ENCODE assay signal across 22 mouse cellular contexts in the genomic region with DNA sequence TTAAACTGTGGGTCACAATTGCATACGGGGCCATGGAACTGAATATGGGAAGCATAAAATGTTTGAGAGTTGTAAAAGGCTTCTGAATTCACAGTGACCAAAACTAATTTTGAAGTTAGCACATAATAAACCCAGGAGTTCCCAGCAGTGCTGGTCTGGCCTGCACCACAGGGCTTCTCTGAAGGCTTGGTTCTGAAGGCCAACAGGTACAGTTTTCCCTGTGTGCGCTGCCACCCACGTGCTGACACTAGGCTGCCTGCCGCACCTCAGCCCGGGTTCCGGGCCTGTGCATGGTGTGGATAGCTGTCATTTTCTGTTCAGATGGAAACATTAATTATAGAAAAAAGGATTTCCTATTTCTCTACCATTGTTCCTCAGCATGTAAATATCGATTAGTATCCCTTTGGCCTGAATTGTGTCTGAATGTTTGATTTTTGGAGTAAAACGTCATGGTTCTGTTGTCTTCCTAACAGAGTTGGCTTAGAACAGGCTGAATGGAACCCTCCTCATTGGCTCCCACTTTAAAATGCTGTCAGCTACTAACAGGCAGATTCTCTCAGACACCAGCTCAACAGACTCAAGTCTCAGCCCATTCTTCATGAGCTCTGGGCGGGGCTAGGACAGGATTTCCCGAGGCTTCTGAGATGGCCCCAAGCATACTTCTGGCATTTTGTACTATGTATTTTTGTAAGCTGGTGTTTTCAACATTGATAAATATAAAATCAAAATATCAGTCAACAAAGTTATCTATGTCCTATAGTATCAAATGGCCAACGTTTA.
DNase-seq lines count a peak whose midpoint lies in the region; ATAC-seq lines count a peak whose summit lies in the region.
"Had no signal": no experiment of that assay in that cellular context is flagged by ENCODE, and none has a peak within 500 bp of the region (broad histone marks: within the 10 kb centered on the region; RNA-seq: fewer than 3 reads in every experiment).

No protein-coding gene starts in this region.

- no peak overlapping the region for H3K9ac ChIP-seq in lung, embryonic 16.5 days (ENCODE audit: low read length)
- H3K9ac ChIP-seq: forebrain, embryonic 13.5 days; liver, embryonic 13.5 days; neural tube, embryonic 13.5 days had no signal

- H3K27ac ChIP-seq in lung, embryonic 16.5 days (ENCODE audit: low read length): no peak overlapping the region
- H3K27ac ChIP-seq: forebrain, embryonic 13.5 days; gastrocnemius, adult 2 months; liver, embryonic 13.5 days; macrophage; midbrain, embryonic 10.5 days; neural tube, embryonic 13.5 days had no signal

- ATAC-seq in lung, embryonic 16.5 days (ENCODE audit: low read depth): peak; percentile 89
- ATAC-seq: forebrain, embryonic 13.5 days; intestine, postnatal 0 days; midbrain, embryonic 16.5 days had no signal

- no peak overlapping the region for H3K4me2 ChIP-seq in lung, embryonic 16.5 days (ENCODE audit: low read depth, low read length)
- H3K4me2 ChIP-seq: forebrain, embryonic 13.5 days; heart, embryonic 11.5 days; liver, embryonic 13.5 days; neural tube, embryonic 13.5 days had no signal

- H3K4me1 ChIP-seq in lung, embryonic 16.5 days (replicated peaks; ENCODE audit: control insufficient read depth, insufficient read depth, low read length): peaks cover 4% of the 10 kb centered on the region; the same call in 1 of the 2 replicates
- H3K4me1 ChIP-seq: forebrain, embryonic 13.5 days; liver, embryonic 13.5 days; midbrain, embryonic 10.5 days; neural tube, embryonic 13.5 days had no signal

- WGBS in lung, embryonic 16.5 days: 62% methylated on average over 11 of the region's 11 CpGs

- H3K36me3 ChIP-seq in lung, embryonic 16.5 days (ENCODE audit: control insufficient read depth, insufficient read depth, low read length): no peaks in the 10 kb centered on the region
- H3K36me3 ChIP-seq: liver, embryonic 13.5 days; midbrain, embryonic 10.5 days; neural tube, embryonic 13.5 days had no signal

- no peaks in the 10 kb centered on the region for H3K27me3 ChIP-seq in lung, embryonic 16.5 days (ENCODE audit: control insufficient read depth, insufficient read depth, low read depth, low read length)
- H3K27me3 ChIP-seq: forebrain, embryonic 13.5 days; liver, embryonic 13.5 days; neural tube, embryonic 13.5 days had no signal

- peak; percentile 11 for DNase-seq in kidney, adult 18-20 months
- DNase-seq in kidney, adult 8-10 months: no peak
- DNase-seq in testis, postnatal 10 days (ENCODE audit: low spot score): peak; percentile 39
- no peak for DNase-seq in testis, postnatal 14 days (ENCODE audit: low spot score)
- peak; percentile 34 to 56 for DNase-seq in lung, postnatal 4 days
- DNase-seq in adrenal gland, adult 18-20 months (ENCODE audit: low spot score in 2 of 2): no peak
- DNase-seq in thymus, postnatal 36 days: no peak
- DNase-seq: adrenal gland, adult 2 months; cerebellum, adult 18-20 months; cerebellum, postnatal 14 days; gastrocnemius, adult 2 months; liver, embryonic 13.5 days; thymus, adult 2 months had no signal

- no peak overlapping the region for H3K4me3 ChIP-seq in lung, embryonic 16.5 days (ENCODE audit: low read length)
- H3K4me3 ChIP-seq: forebrain, embryonic 13.5 days; gastrocnemius, adult 2 months; liver, embryonic 13.5 days; midbrain, embryonic 10.5 days; myocyte; neural tube, embryonic 13.5 days had no signal

- no peaks in the 10 kb centered on the region for H3K9me3 ChIP-seq in lung, embryonic 16.5 days (ENCODE audit: control insufficient read depth, low read length)
- H3K9me3 ChIP-seq: forebrain, embryonic 13.5 days; liver, embryonic 13.5 days; midbrain, embryonic 10.5 days; neural tube, embryonic 13.5 days had no signal

Comparison
In these comparisons a context has a peak if more than half of its experiments do, and no peak if none do; other contexts are left out.
1. DNase-seq: peak in kidney, adult 18-20 months (single experiment), testis, postnatal 10 days (single experiment) and lung, postnatal 4 days (2 of 2); none in kidney, adult 8-10 months (0 of 2), testis, postnatal 14 days (single experiment), adrenal gland, adult 18-20 months (0 of 2) and thymus, postnatal 36 days (0 of 2).